In genomic region chr2:80731324-80731723, GRCm38 (mm10) we compare ENCODE assay signal across 16 mouse cellular contexts.
DNase-seq lines count a peak whose midpoint lies in the region; ATAC-seq and TF ChIP-seq lines count a peak whose summit lies in the region.
"Had no signal": no experiment of that assay in that cellular context is flagged by ENCODE, and none has a peak within 500 bp of the region (broad histone marks: within the 10 kb centered on the region; RNA-seq: fewer than 3 reads in every experiment).

No protein-coding gene starts in this region.

- no peak for TF ChIP-seq CTCF in forebrain, postnatal 0 days (IDR thresholded peaks at IDR 0.05; ENCODE audit: low read depth)

- no peaks in the 10 kb centered on the region for H3K4me1 ChIP-seq in hindbrain, embryonic 13.5 days (replicated peaks)
- H3K4me1 ChIP-seq in hindbrain, embryonic 12.5 days = no peaks in the 10 kb centered on the region
- no peaks in the 10 kb centered on the region for H3K4me1 ChIP-seq in midbrain, embryonic 15.5 days
- H3K4me1 ChIP-seq in midbrain, embryonic 16.5 days (ENCODE audit: control insufficient read depth, insufficient read depth, low read length) = no peaks in the 10 kb centered on the region
- H3K4me1 ChIP-seq in forebrain, postnatal 0 days (ENCODE audit: insufficient read depth) = 0 out of 2 replicates have a peak, but pooled peaks cover 4% of the 10 kb centered on the region

- H3K4me2 ChIP-seq in hindbrain, embryonic 13.5 days = no peak overlapping the region
- H3K4me2 ChIP-seq in hindbrain, embryonic 12.5 days (replicated peaks) = no peak overlapping the region
- H3K4me2 ChIP-seq in midbrain, embryonic 15.5 days = no peak overlapping the region
- no peak overlapping the region for H3K4me2 ChIP-seq in midbrain, embryonic 16.5 days (ENCODE audit: low read length)
- H3K4me2 ChIP-seq in forebrain, postnatal 0 days (ENCODE audit: low read depth) = no peak overlapping the region
- H3K4me2 ChIP-seq: heart, embryonic 11.5 days had no signal

- ATAC-seq in hindbrain, embryonic 13.5 days (ENCODE audit: low FRiP score) = 0 out of 2 replicates have a peak, but pooled peaks have one; percentile 32
- no peak for ATAC-seq in hindbrain, embryonic 12.5 days (ENCODE audit: low FRiP score)
- 0 out of 2 replicates have a peak, but pooled peaks have one; percentile 33 for ATAC-seq in midbrain, embryonic 15.5 days (replicated peaks)
- no peak; the same call in 1 of the 2 replicates for ATAC-seq in midbrain, embryonic 16.5 days
- ATAC-seq in forebrain, postnatal 0 days = peak; percentile 56
- ATAC-seq: activated CD4-positive, CD25-positive, alpha-beta regulatory T cell, adult 4 months; liver, postnatal 0 days had no signal

- peak; percentile 34 for DNase-seq in forebrain, postnatal 0 days
- DNase-seq in layer of hippocampus, postnatal 36 days = peak; percentile 13 to 24
- no peak for DNase-seq in ovary, adult 18-20 months (ENCODE audit: low spot score)
- DNase-seq: cerebellum, adult 11-12 months; gastrocnemius, postnatal 14 days; heart, postnatal 36 days; kidney, adult 2 months; kidney, postnatal 36 days; liver, postnatal 0 days; lung, postnatal 36 days had no signal

- no peak overlapping the region for H3K9ac ChIP-seq in hindbrain, embryonic 13.5 days
- no peak overlapping the region for H3K9ac ChIP-seq in hindbrain, embryonic 12.5 days
- H3K9ac ChIP-seq in midbrain, embryonic 15.5 days = no peak overlapping the region
- H3K9ac ChIP-seq in midbrain, embryonic 16.5 days (ENCODE audit: low read depth, low read length) = no peak overlapping the region
- H3K9ac ChIP-seq in forebrain, postnatal 0 days = no peak overlapping the region
- H3K9ac ChIP-seq: liver, postnatal 0 days had no signal

- no peak overlapping the region for H3K27ac ChIP-seq in hindbrain, embryonic 13.5 days
- H3K27ac ChIP-seq in hindbrain, embryonic 12.5 days = no peak overlapping the region
- no peak overlapping the region for H3K27ac ChIP-seq in midbrain, embryonic 15.5 days
- H3K27ac ChIP-seq in midbrain, embryonic 16.5 days (ENCODE audit: low read length) = no peak overlapping the region
- H3K27ac ChIP-seq in forebrain, postnatal 0 days (ENCODE audit: low read depth, low read length) = no peak overlapping the region

- H3K36me3 ChIP-seq in hindbrain, embryonic 13.5 days = no peaks in the 10 kb centered on the region
- H3K36me3 ChIP-seq in hindbrain, embryonic 12.5 days = no peaks in the 10 kb centered on the region
- no peaks in the 10 kb centered on the region for H3K36me3 ChIP-seq in midbrain, embryonic 15.5 days (replicated peaks)
- H3K36me3 ChIP-seq in midbrain, embryonic 16.5 days (ENCODE audit: control insufficient read depth, insufficient read depth, low read length) = no peaks in the 10 kb centered on the region
- no peaks in the 10 kb centered on the region for H3K36me3 ChIP-seq in forebrain, postnatal 0 days (ENCODE audit: insufficient read depth)

- no peaks in the 10 kb centered on the region for H3K27me3 ChIP-seq in hindbrain, embryonic 13.5 days
- H3K27me3 ChIP-seq in hindbrain, embryonic 12.5 days = no peaks in the 10 kb centered on the region
- no peaks in the 10 kb centered on the region for H3K27me3 ChIP-seq in midbrain, embryonic 15.5 days (replicated peaks)
- H3K27me3 ChIP-seq in midbrain, embryonic 16.5 days (ENCODE audit: control insufficient read depth, insufficient read depth, low read depth, low read length) = no peaks in the 10 kb centered on the region
- H3K27me3 ChIP-seq in forebrain, postnatal 0 days (ENCODE audit: insufficient read depth, low read length) = no peaks in the 10 kb centered on the region

- 87% methylated on average over 3 of the region's 3 CpGs for whole genome bisulfite sequencing in hindbrain, embryonic 13.5 days
- 84% methylated on average over 3 of the region's 3 CpGs for WGBS in hindbrain, embryonic 12.5 days
- 76% methylated on average over 3 of the region's 3 CpGs for WGBS in midbrain, embryonic 15.5 days
- 82% methylated on average over 3 of the region's 3 CpGs for WGBS in midbrain, embryonic 16.5 days
- WGBS in forebrain, postnatal 0 days = 41% methylated on average over 3 of the region's 3 CpGs

- H3K4me3 ChIP-seq in hindbrain, embryonic 13.5 days = no peak overlapping the region
- no peak overlapping the region for H3K4me3 ChIP-seq in hindbrain, embryonic 12.5 days
- no peak overlapping the region for H3K4me3 ChIP-seq in midbrain, embryonic 15.5 days
- no peak overlapping the region for H3K4me3 ChIP-seq in midbrain, embryonic 16.5 days (ENCODE audit: low read depth, low read length)
- H3K4me3 ChIP-seq in forebrain, postnatal 0 days (ENCODE audit: low read depth, low read length) = no peak overlapping the region

- no peaks in the 10 kb centered on the region for H3K9me3 ChIP-seq in hindbrain, embryonic 13.5 days
- H3K9me3 ChIP-seq in hindbrain, embryonic 12.5 days (replicated peaks) = no peaks in the 10 kb centered on the region
- H3K9me3 ChIP-seq in midbrain, embryonic 15.5 days = no peaks in the 10 kb centered on the region
- H3K9me3 ChIP-seq in midbrain, embryonic 16.5 days (replicated peaks; ENCODE audit: control insufficient read depth, low read length, poor library complexity, severe bottlenecking) = no peaks in the 10 kb centered on the region
- no peaks in the 10 kb centered on the region for H3K9me3 ChIP-seq in forebrain, postnatal 0 days (ENCODE audit: low read length)

Comparison
In these comparisons a context has a peak if more than half of its experiments do, and no peak if none do; other contexts are left out.
1. ATAC-seq: peak in hindbrain, embryonic 13.5 days (single experiment), midbrain, embryonic 15.5 days (single experiment) and forebrain, postnatal 0 days (single experiment); none in hindbrain, embryonic 12.5 days (single experiment) and midbrain, embryonic 16.5 days (single experiment).